Mouse (Mus musculus) forebrain, embryonic 13.5 days (tissue): ENCODE results near the gene Pom121l12. TPM values are rescaled to one million over a fixed set of nuclear protein-coding genes. Genes with fewer than 3 reads are reported as not detected.

ENCODE experiments used
- ATAC-seq: fragments of 200-750 bp; cut with Nextera tagmentation; 2 replicates; pipeline ENCODE4 v1.8.0; 2017
- H3K27ac ChIP-seq: fragments of 300-500 bp; sonication (generic); 2 replicates; pipeline ENCODE4 v1.5.1; 2015; ENCODE audit warnings: inconsistent platforms, mild to moderate bottlenecking, moderate library complexity
- H3K27me3 ChIP-seq: fragments of 300-500 bp; sonication (generic); 2 replicates; pipeline ENCODE4 v1.6.1; 2015; ENCODE audit warnings: mild to moderate bottlenecking, inconsistent platforms
- H3K36me3 ChIP-seq: fragments of 300-500 bp; sonication (generic); 2 replicates; pipeline ENCODE4 v1.6.1; 2015; ENCODE audit warnings: mild to moderate bottlenecking, inconsistent platforms; ENCODE audit not compliant: poor library complexity, severe bottlenecking
- H3K4me1 ChIP-seq: fragments of 300-500 bp; sonication (generic); 2 replicates; pipeline ENCODE4 v1.6.1; 2015; ENCODE audit warnings: inconsistent platforms
- H3K4me2 ChIP-seq: fragments of 300-500 bp; sonication (generic); 2 replicates; pipeline ENCODE4 v1.6.1; 2015; ENCODE audit warnings: inconsistent platforms, mild to moderate bottlenecking, moderate library complexity
- H3K4me3 ChIP-seq: fragments of 300-500 bp; sonication (generic); 2 replicates; pipeline ENCODE4 v1.5.1; 2015; ENCODE audit warnings: mild to moderate bottlenecking, inconsistent platforms
- H3K9ac ChIP-seq: fragments of 300-500 bp; sonication (generic); 2 replicates; pipeline ENCODE4 v1.6.1; 2015; ENCODE audit warnings: mild to moderate bottlenecking, inconsistent platforms
- H3K9me3 ChIP-seq: fragments of 300-500 bp; sonication (generic); replicated peaks from 2 replicates; pipeline ENCODE4 v1.6.1; 2016; ENCODE audit warnings: inconsistent platforms
- WGBS: fragments of 180-500 bp; shearing (Covaris S2); methylation state at CpG from one replicate; pipeline ENCODE4 v1.1.7; 2015; 5-methylcytosine and 5-hydroxymethylcytosine counted together
- polyA plus RNA-seq: library from polyadenylated mRNA; unstranded; fragments of >200 nt; fragmentation: Nextera tagmentation; extraction: Ambion mirVana; gene quantifications from 2 replicates; pipeline ENCODE4 v1.2.1, GENCODE M21; 2015

Pom121l12 gene
- not detected in 2 replicates for polyA plus RNA-seq

DNA sequence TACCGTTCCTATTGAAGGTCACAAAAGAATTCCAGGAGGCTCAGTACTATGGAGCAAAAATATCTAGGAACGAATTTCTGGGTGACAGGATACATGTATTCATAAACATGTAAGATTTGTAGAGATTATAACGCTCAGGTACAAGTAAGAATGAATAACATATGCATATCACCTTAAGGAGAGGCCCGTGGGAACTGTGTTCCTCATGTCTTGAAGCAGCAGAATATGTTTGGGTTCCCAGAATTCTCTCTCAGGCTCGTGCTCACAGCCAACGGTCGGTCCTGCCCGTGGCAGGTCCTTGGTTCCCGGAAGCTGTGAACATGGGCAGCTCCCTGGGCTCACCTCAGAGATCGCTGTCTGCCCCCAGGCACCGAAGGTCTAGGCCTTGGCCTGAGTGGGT lies at the start of gene Pom121l12:
Gene Pom121l12 (plus strand): TSS at position 301 of the 400 bp plus-strand sequence.
- no peaks in the 10 kb centered on the region for H3K27me3 ChIP-seq
- 93% methylated on average over 11 of the region's 11 CpGs for WGBS
- no peaks in the 10 kb centered on the region for H3K4me1 ChIP-seq

GRCm38 (mm10) chr11:14611859-14612258 lies 12.8 kb downstream of the Pom121l12 start:
- 90% methylated on average over 2 of the region's 2 CpGs for WGBS
- ATAC-seq: no peak
- Histone ChIP-seq H3K9ac (no peak overlapping the region), H3K4me2 (no peak overlapping the region), H3K27me3 (no peaks in the 10 kb centered on the region), H3K27ac (no peak overlapping the region), H3K36me3 (no peaks in the 10 kb centered on the region), H3K4me3 (no peak overlapping the region), H3K4me1 (no peaks in the 10 kb centered on the region), H3K9me3 (no peaks in the 10 kb centered on the region)

More for the DNA sequence above, at the start of gene Pom121l12:
- Histone ChIP-seq H3K27ac (no peak within 1 kb of the TSS), H3K9me3 (no peaks in the 10 kb centered on the region), H3K4me2 (no peak within 1 kb of the TSS), H3K36me3 (no peaks in the 10 kb centered on the region), H3K4me3 (no peak within 1 kb of the TSS), H3K9ac (no peak within 1 kb of the TSS)
- no peak for ATAC-seq
